Mouse (Mus musculus) adrenal gland, postnatal 14 days (tissue): ENCODE results near the gene Etv6. TPM values are rescaled to one million over a fixed set of nuclear protein-coding genes. Genes with fewer than 3 reads are reported as not detected.
A peak's percentile ranks its signal among the peaks of the same experiment; 100 is the strongest.

Source experiments
- DNase-seq: peaks from one replicate; pipeline ENCODE4 v3.0.0; 2021; ENCODE audit warnings: mixed read lengths
- total RNA-seq: library from RNA; stranded (reverse); gene quantifications from 2 replicates; pipeline ENCODE4 v1.2.3, GENCODE M21; 2021

Gene Etv6
- total RNA-seq, 1 experiment from 2014 or later: 35.7 TPM

DNA sequence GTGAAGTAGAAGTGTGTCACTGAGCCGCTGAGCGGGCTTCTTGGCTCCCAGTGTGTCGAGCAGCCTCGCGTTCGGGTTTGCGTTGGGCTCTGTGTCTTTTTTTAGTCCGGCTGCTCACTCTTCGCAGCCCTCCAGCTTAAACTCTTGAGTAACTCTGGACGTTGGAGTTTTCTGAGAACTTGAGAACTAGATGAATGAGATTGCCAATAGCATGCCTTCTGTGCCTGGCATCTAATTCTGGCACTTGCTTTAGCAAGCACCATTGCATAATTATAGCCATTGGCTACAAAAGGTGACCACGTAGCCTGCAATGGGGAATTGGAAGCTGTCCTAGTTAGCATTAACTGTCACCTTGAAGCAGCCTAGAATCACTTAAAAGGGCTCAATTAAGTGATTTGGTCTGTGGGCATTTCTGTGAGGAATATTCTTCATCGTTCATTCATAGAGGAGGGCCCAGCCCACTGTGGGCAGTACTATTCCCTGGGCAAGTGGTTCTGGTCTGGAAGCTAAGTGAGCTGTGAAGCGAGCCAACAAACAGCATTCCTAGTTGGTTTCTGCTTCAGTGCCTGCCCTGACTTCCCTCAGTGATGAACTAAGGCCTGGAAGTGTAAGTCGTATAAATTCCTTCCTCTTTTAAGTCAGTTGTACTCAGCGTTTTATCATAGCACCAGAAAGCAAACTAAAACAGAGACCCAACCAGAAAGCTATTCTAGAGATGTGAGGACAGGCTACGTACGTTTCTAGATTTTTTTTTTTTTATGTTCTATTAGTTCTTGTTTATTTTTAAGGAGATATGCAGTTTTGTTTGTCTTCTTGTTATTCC lies 136.6 kb downstream of the Etv6 start:
- DNase-seq: peak; percentile 24

GRCm38 (mm10) chr6:134173439-134173838 lies 137.9 kb downstream of the Etv6 start:
- DNase-seq: peak; percentile 13

GRCm38 (mm10) chr6:134175059-134175458 lies 139.6 kb downstream of the Etv6 start:
- no peak for DNase-seq

GRCm38 (mm10) chr6:134177196-134177595 lies 141.7 kb downstream of the Etv6 start:
- DNase-seq: no peak

DNA sequence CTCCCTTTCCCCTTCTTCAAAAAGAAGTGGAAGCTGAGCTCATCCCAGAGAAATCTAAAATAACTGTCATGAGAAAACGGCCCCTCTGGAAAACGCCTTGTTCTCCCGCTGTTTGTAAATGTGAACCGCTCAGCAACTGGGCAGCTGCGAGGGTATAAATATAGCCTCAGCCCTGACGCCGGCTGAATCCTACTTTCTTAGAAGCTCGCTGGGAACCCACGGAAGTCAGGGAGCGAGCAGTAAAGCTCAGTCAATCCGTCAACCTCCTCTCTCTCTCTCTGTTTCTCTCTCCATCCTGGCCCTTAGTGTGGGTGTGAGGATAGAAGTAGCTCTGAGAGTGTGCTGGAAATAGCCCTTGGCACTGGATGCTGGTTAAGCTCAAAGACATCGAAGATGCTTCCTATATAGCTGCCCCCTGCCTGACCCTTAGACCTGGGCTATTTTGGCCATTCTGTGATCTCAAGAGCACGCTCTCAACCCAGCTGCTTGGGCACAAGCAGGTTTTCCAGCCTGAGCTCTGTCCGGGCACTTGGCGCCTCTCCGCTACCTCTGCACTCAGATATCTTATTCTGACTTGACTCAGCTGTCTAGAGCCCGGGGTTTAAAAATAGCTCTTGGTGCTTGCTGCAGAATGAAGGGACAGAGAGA lies 146.9 kb downstream of the Etv6 start:
- DNase-seq: peak; percentile 18

- DNase-seq: no peak
These were observed 148.3 kb downstream of the Etv6 start for GRCm38 (mm10) chr6:134183592-134184342.

DNA sequence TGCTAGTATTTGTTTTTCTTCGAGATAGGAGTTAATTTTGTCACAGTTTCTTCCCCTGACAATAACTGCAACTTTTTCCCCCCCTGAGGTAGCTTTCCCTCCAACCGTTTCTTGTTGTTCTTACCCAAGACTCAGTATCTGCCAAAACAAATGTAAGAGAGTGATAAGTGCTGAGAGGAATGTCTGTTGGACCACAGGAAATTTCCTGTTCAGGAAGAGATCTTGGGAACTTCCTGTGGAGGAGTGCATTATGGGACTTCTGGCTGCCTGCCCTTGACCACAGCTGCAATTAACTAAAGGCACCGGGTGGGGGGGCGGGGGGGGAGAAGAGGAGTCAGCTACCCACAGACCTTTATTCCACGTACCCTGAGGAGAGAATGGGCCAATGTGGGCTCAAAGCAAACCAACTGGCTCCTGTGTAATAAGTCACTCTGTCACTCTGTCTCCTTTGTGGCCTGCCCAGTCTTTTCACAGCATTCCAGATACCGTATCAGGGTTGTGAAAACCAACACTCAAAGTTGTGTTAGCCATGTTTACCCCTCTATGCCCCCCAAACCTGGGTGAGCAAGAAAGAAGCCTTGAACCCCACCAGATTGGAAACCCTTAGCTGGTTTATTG lies 150.9 kb downstream of the Etv6 start:
- DNase-seq: peak; percentile 70

DNA sequence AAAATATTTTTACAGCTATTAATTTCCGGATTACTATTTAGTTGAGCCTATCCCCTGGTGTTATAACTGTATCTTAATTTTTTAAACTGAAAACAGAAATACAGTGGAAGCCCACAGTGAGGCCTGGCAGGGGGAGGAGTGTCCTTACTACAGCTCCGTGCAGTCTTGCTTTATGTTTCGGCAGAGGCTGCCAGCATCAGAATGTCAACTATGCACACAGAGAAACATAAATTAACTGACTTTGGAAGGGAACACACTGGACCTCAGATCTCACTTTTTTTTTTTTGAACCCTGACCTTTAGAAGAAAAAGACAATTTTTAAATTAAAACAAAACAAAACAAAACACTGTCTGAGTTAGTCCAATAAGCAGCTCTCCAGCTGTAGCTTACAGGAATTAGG lies 153.2 kb downstream of the Etv6 start:
- DNase-seq: peak; percentile 47

- DNase-seq: no peak
These were observed 153.7 kb downstream of the Etv6 start for GRCm38 (mm10) chr6:134189174-134189573.

DNA sequence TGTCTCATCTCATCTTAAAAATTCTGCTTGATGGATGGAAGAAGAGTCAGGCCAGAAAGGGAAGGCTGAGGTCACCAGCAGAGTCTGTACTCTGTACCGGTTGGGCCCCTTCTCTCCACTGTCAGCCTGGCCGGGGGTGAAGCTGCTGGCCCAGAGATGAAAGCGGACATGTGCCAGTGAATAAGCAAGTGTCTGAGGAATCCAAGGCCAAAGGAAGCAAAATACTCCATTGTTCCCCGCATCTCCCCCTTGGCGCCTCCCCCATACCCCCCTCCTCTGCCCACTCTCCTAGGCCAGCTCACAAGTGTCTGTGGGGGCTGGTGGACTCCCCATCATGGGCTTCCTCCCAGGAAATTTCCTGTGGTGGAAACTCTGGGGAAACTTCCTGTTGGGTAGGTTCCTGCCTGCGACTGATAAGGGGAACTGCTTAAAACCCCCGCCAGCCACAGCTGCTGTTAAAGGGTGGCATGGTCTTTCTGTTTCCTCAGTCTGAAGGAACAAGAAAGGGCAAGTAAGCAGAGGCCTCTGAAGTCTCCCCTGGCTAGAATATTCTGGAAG lies 154.2 kb downstream of the Etv6 start:
- DNase-seq: peak; percentile 83

GRCm38 (mm10) chr6:134190597-134191278 lies 155.2 kb downstream of the Etv6 start:
- no peak for DNase-seq

DNA sequence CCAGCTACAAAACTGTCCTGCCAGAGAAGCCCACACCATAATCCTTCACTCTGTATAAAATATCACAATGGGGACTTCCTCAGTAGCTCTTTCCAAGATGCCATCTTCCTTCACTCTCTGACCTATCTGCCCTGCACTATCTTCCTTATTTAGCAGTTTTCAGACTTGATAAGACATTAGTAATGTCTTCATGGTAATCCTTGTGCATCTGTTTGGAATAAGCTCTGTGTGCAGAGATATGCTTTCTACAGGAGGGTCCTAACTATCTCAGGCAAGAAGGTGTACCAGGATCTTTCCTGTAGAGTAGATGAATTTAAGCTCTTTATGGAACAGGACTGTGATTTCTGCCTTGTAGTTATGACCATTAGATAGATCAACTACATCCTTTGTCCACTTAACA lies 157.2 kb downstream of the Etv6 start:
- no peak for DNase-seq

- no peak for DNase-seq
These were observed 164.4 kb downstream of the Etv6 start for GRCm38 (mm10) chr6:134199895-134200294.

DNA sequence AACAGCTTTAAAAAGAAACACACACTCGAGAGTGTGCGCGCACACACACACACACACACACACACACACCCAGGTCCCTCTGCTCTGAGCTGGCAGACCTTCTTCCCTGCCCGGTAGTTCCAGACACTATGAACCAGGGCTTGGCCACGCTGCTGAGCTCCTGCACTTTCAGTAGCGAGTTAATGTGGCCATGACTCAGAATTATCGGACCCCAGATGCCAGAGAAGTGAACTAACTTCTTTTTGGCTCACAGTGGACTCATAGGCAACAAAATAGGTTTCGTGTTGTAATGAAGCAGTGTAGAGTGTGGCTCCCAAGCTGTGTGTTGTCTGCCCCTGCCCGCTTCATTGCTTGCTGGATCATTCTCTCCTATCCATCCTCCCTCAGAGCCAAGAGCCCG lies 165.1 kb downstream of the Etv6 start:
- DNase-seq: peak; percentile 66

- DNase-seq: no peak
These were observed 166.7 kb downstream of the Etv6 start for GRCm38 (mm10) chr6:134202176-134202575.

DNA sequence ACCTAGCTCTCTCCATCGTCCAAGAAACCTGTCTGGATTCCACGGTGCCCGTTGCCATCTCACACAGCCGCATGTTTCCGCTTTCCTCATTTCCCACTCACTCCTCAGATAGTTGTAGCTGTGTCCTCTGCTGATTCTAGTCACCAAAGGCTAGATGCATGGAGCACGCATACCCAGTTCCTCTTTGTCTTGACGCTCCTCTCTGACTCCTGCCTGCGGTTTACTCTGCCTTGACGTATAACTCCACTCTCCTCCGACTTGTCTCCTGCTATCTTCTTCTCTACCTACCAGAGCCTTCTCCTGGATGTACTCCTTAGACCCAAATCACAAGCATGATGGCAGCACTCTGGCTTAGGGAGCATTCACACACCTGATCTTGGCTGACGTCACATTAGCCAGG lies 169.7 kb downstream of the Etv6 start:
- no peak for DNase-seq

DNA sequence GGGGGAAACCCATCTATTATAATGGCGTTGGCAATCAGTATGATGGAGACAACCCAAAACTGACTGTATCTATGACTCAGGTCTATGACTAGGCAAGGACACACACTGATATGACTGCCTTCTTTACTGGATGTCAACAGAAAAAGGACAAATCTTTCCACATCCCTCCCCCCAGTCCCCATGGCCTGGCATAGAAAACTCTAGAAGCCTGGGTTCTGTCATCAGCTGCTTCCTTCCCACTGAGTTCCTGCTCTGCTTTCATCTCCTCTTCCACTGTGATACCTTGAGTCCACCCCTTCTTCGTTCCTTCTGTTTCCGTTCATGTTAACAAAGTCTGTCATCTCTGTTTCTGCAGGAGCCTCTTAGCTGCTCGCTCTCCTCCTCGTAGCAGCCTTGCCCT lies 170.2 kb downstream of the Etv6 start:
- peak; percentile 66 for DNase-seq

DNA sequence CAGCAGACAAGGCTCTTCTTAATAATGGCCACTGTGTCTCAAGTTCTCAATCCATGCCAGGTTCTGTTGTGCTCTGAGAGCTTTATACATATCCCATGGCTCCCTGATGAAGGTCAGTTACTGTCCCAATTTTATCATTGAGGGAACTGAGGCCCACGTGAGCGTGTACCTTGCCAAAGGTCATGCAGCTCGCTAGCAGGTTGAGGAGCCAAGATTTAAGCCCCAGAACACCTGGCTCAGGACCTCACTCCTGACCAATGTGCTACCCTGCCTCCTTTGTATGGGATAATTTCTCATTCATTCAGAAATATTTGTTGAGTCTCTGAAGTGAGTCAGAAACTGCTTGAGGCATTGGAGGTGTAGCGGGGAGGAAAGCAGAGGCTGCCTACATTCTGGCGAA lies 170.8 kb downstream of the Etv6 start:
- peak; percentile 28 for DNase-seq

- DNase-seq: peak; percentile 69
These were observed 172.1 kb downstream of the Etv6 start for GRCm38 (mm10) chr6:134207391-134208179.

- DNase-seq: no peak
These were observed 172.9 kb downstream of the Etv6 start for GRCm38 (mm10) chr6:134208180-134208952.
